Mouse (Mus musculus): ENCODE measurements around the gene Rxfp1.
A peak's percentile ranks its signal among the peaks of the same experiment; 100 is the strongest.

Rxfp1 gene

DNA sequence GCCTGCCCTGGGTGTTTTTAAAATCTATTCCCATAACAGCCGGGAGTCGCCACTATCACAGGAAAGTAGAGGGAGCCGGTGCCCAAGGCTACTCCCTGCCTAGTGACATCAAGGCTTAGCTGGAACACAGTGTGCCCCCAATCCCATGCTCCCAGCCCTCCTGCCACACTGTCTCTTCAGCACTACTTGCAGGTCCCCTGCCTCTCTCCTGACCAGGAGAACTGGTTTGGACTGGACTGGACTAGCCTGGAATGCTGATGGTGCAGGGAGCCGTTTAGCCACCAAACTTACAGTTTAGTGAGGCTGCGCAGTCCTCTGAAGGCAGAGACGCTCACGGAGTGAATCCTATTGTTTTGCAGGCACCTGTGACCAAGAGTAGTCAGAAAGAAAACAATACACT is 67.1 kb downstream of the Rxfp1 start:
- DNase-seq (ENCODE audit: low spot score): no peak

DNA sequence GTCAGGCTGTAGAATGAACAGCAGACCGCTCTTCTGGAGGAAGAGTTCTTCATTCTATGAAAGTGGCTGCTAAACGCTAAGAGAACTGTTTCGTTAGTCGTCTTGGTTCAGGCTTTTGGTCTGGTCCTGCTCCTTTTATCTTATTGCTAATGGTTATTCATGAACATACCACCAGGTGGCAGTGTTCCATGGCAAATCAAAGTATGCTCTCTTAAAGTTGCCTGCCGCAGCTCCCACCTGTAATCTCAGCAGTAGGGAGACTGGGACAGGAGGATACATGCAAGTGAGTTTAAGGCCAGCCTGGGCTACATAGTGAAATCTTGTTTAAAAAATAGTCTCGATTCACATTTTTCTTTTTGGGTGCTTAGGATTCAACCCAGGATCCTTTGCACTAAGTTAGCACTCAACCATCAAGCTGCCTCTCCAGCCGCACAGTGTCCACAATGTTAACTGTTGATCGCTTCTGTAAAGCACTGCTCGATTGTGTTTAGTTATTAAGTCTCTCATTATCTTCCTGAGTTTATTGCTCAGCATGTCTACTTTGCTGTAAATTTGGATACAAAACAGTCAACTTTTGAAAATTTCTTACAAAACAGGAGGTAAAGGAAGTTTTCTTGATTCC is 72.8 kb downstream of the Rxfp1 start:
- peak; percentile 70 for DNase-seq (ENCODE audit: low spot score)

DNA sequence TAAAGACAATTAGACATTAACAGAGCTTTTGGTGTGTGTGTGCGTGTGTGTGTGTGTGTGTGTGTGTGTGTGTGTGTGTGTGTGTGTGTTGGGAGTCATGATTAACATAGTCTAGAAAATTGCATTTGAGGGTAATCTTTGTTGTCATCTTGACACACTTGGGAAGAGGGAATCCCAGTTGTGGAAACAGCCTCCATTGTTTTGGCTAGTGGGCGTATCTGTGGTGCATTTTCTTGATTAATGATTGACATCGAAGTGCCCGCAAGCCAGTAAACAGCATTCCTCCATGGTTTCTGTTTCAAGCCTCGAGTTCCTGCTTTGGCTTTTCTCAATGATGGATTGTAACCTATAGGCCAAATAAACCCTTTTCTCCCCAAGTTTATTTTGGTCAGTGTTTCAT is 81.0 kb downstream of the Rxfp1 start:
- no peak for DNase-seq (ENCODE audit: low spot score)

DNA sequence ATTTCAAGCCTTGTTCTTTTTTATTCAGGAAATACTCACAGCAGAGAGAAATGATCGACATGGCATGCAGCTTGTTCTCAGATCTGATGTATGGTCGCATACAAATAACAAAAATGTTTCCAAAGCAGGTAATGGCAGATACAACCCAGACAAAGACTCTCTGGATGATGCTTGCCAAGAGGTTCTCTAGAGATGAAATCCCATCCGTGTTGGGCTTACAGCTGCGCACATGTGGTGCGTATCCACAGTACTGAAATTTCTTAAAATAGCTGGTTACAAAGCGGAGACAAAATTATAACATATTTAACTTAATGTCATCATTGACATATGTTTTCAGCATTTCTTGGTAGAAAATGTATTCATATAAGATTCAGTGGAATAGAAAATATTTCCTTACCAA is 85.6 kb downstream of the Rxfp1 start:
- no peak for DNase-seq (ENCODE audit: low spot score)

DNA sequence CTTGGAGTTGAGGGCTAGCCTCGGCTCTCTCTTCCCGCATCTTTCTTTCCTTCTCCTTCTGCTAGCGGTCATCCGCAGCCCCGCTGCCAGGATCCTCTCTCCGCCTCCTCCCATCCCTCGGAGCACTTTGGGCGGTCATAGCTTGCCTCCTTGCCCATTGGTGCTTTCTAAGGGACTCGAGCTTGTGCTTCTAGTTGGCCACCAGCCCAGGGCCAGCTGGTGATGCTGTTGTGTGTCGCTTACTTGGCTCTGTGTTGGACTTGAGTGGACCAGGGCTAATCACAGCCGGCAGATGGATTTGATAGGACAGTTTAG is 108.3 kb downstream of the Rxfp1 start, which contains the start of gene Etfdh:
Gene Etfdh, minus strand, starts transcription at position 85 of the 315 bp plus-strand sequence.
- peak; percentile 25 for DNase-seq (ENCODE audit: low spot score)

DNA sequence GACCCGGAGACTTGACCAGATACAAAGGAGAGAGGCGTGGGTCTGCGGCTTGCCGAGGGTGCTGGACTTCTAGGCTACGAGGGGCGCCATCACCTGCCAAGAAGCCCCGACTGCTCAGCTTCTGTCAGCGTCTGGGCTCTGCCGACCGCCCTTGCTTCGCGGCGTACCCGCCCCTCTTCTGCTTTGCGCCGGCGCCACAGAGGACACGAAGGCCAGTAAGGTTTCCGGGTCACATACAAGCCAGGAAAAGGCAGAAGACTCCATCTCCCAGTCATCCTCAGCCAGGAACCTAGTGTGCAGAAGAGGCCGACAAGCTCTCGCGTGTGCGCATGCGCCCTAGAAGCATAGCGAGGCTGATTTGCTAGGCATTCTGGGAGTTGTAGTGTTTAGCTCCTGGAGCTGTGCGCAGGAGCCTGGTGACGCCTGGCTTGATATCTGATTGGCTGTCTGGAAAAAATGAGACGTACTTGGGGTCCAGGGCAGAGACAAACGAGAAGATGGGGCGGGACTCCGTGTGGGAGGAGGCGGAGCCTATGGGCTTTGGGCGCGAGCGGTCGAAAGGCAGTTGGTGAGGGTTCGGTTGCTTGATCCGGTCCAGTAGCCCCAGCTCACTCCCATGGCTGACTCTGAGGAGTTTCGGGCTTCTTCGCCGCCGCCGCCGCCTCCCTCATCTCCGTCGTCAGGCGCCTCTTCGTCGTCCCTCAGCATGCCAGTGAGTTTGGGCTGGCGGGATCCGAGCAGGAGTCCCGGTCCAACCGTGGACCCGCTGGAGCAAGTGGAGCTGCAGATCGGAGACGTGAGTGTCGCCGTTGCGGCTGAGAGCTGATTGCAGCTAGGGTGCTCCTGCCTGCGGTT is 108.9 kb downstream of the Rxfp1 start, which contains the start of gene 4930579G24Rik:
Gene 4930579G24Rik, plus strand, starts transcription at position 519 of the 855 bp plus-strand sequence.
- DNase-seq (ENCODE audit: low spot score): peak; percentile 97

DNA sequence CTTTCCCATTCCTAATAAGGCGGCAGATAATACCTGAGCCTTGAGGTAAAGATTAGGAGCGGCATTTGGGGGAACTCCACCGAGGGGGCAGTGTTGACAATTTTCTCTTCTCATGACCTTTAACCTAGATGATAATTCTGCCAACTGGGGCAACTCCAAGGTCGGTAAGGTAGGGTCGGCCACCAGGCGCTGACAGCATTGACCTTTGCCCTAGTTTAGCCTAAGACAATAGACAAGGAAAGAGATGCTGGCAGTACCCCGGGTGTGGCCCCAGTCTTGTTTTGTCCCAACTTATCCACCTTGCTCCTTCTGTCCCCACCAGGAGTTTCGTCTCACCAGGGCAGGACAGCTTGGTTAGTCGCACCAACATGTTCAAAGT is 109.5 kb downstream of the Rxfp1 start:
- DNase-seq (ENCODE audit: low spot score): peak; percentile 5

DNA sequence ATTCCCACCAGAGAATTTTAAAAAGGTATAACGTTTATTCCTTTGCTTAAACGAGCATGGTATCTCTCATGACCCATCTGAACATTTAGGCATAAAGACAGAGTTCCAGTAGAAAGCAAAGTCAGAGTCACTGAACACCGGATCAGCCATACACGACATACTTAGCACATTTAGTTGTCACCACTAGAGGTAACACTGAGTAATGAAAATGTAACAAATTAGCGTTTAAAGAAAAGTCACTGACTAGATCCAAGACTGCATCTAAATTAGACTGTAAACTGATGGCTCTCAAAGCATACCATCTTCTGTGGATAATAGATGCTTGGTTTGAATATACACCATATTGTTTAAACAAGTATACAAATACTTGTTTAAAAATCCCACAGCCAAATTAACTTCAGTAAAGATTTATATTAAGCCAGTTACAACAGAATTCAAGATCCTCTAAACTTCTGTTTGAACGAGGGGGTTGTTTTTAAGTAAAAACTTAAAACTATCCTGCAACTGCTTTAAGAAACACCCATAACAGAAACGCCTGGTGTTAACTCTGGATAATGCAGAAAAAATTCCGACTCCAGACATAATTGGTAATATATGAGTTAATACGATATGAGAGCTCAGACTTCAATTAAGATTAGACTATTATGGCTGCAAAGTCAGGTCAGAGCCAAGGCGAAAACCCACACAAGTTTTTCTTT is 110.0 kb downstream of the Rxfp1 start:
- no peak for DNase-seq (ENCODE audit: low spot score)

DNA sequence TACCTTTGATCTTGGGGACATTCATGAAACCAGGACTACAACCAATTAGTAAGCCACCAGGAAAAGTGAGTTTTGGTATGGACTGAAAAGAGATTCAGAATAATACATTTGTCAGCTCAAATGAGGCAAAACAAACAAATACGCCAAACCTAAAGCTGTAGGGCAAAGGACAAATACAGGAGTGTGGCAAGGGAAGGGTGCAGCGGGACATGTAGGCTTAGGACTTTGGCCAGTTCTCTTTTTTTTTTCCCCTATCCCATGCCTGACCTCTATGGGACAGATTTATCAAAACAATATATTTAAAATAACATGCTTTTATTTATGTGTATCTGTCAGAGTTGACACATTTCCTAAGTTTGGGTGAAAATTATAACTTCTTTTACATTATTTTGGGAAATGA is 127.8 kb downstream of the Rxfp1 start:
- no peak for DNase-seq (ENCODE audit: low spot score)

DNA sequence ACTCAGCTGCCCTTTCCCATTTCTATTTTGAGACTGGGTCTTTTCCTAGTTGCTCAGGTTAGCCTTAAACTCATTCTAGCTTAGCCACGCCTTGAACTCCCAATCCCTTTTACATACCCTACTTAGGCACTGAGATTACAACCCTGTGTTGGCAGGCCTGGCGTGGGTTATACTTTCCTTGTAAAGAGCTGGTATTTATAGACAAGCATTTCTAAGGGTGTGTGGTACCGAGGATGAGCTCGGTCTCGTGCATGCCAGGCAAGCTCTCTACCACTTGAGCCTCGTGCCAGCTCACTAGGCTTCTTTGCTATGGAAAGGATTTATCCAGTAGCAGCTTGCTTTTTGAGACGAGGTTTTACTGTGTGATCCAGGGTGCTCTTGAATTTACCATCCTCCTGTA is 142.2 kb downstream of the Rxfp1 start:
- DNase-seq (ENCODE audit: low spot score): no peak

DNA sequence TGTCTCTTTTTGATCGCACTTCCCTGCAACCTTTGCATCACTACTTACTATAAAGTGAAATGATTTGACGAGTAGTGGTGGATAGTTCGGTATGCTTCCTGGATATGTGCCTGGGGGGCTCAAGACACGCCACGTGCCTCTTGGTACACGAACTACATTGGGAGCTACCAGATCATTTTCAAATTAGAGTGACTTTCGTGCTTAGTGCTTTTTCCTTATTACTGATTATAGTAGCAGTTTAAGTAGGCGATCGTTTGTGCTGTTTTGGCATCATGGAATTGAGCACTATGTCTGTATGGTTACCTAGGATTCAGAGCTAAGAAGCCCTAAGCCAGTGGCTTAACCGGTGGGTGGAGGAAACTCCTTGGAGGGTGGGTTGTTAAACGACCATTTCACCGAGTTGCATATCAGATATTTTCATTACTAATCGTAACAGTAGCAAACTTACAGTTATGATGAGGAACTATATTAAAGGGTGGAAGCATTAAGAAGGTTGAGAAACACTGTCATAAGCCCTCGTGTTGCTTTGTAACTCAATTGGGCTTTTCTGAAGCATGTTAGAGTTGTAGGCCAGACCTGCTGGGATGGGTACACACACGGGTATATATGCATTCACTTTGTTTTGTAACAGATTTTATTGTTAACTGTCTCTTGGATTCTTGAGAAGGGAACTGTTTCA is 145.7 kb downstream of the Rxfp1 start:
- DNase-seq (ENCODE audit: low spot score): no peak
